Mouse (Mus musculus) stomach, postnatal 0 days (tissue): Measurements from ENCODE around the gene Chtf18.

Experiments used
- CTCF ChIP-seq: IDR thresholded peaks from 2 replicates; pipeline ENCODE4 v1.5.1; 2016; ENCODE audit warnings: antibody characterized with exemption, low read depth, mild to moderate bottlenecking, moderate library complexity
- EP300 ChIP-seq: optimal IDR thresholded peaks from 2 replicates; pipeline ENCODE3; 2016; ENCODE audit warnings: antibody characterized with exemption

DNA sequence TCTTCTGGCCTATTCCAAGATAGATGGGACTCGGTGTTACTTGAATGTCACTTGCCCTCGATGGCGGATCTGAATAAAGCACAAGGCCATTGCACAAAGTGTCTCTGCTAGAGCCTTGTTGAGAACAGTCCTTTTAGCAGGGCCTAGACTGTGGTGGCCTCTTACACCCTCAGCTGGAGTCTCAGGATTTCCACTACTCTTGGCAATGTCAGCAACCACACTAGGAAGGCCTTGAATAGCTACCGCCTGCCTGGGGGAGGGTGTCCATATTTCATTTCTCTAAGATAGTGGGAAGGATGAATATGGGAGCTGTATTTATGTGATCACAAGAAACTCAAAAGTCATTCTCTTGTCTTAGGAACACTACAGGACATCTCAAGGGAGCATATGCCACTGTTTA lies 21.0 kb upstream of the Chtf18 start:
- TF ChIP-seq CTCF (no peak), EP300 (no peak)
